Mouse (Mus musculus) olfactory bulb, adult 2 months (tissue): ENCODE data around the gene Prr7.

Experiments
- CTCF ChIP-seq: fragments of 200-500 bp; IDR thresholded peaks from 2 replicates; pipeline ENCODE4 v1.5.1; 2012; ENCODE audit warnings: low read depth, mild to moderate bottlenecking, low read length, moderate library complexity; ENCODE audit not compliant: insufficient read depth
- POLR2A ChIP-seq: fragments of 200-500 bp; IDR thresholded peaks from 2 replicates; pipeline ENCODE4 v1.6.1; 2012; ENCODE audit warnings: mild to moderate bottlenecking, low read depth, low read length, moderate library complexity; ENCODE audit not compliant: insufficient read depth

GRCm38 (mm10) chr13:55465830-55466440 is 1.9 kb downstream of the Prr7 start:
- TF ChIP-seq POLR2A (no peak), CTCF (no peak)
